Mouse (Mus musculus): ENCODE measurements around the gene Crybb3. TPM values are rescaled to one million over a fixed set of nuclear protein-coding genes. Genes with fewer than 3 reads are reported as not detected.

Gene Crybb3
- total and polyA plus RNA-seq, 3 experiments = not detected

DNA sequence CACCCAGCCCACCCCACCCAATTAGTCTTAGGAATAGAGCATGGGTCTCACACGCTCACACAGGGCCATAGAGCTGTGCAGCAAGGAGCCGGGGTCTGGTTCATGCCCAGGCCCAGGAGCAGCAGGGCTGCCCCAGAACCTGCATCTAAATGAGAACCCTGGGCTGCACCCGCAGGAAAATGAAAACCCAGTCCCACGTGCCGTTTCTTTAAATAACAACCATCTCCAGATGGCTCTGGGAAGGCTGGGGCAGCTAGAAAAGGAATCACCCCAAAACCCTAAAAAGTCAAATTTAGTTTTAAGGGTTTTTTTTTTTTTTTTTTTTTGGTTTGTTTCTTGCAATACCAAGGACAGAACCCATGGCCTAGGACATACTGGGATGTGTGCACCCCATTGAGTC, 36.0 kb upstream of the Crybb3 start:
- H3K9ac ChIP-seq (ENCODE audit: insufficient read depth, low read depth) = no peak overlapping the region
- no peak overlapping the region for H3K4me2 ChIP-seq (ENCODE audit: insufficient read depth, low read depth, poor library complexity, severe bottlenecking)
- no peak for TF ChIP-seq MEF2A (IDR thresholded peaks at IDR 0.05; ENCODE audit: borderline replicate concordance, low read depth, low read length)
- TF ChIP-seq JUN (IDR thresholded peaks at IDR 0.05; ENCODE audit: insufficient read depth, low read depth, low read length) = no peak
- TF ChIP-seq MYC (IDR thresholded peaks at IDR 0.05; ENCODE audit: low read depth, low read length) = no peak
- no peak for TF ChIP-seq ETS1 (conservative IDR thresholded peaks at IDR 0.05; ENCODE audit: low read depth, low read length)
- no peak for TF ChIP-seq MAX (IDR thresholded peaks at IDR 0.05; ENCODE audit: low read length)
- no peak for TF ChIP-seq ZMIZ1 (IDR thresholded peaks at IDR 0.05; ENCODE audit: low read depth, low read length)
- TF ChIP-seq BHLHE40 (IDR thresholded peaks at IDR 0.05; ENCODE audit: low read depth, low read length) = no peak
- no peak for TF ChIP-seq ZKSCAN1 (IDR thresholded peaks at IDR 0.05; ENCODE audit: borderline replicate concordance, low read depth, low read length)
- TF ChIP-seq TCF12 (IDR thresholded peaks at IDR 0.05; ENCODE audit: low read depth, low read length) = no peak
- TF ChIP-seq MAFK (IDR thresholded peaks at IDR 0.05; ENCODE audit: insufficient replicate concordance, low read length) = no peak
- TF ChIP-seq POLR2AphosphoS2 (IDR thresholded peaks at IDR 0.05; ENCODE audit: low read depth, low read length) = no peak
- no peak for TF ChIP-seq MAZ (IDR thresholded peaks at IDR 0.05; ENCODE audit: low read depth, low read length)
- no peak for TF ChIP-seq MXI1 (IDR thresholded peaks at IDR 0.05; ENCODE audit: low read depth, low read length)
- TF ChIP-seq ELF1 (IDR thresholded peaks at IDR 0.05; ENCODE audit: low read depth, low read length) = no peak
- TF ChIP-seq ZC3H11A (IDR thresholded peaks at IDR 0.05; ENCODE audit: low read depth, low read length) = no peak
- TF ChIP-seq USF2 (conservative IDR thresholded peaks at IDR 0.05; ENCODE audit: low read depth, low read length) = no peak
- TF ChIP-seq CHD2 (IDR thresholded peaks at IDR 0.05; ENCODE audit: low read length) = no peak
- no peak for TF ChIP-seq NELFE (IDR thresholded peaks at IDR 0.05; ENCODE audit: low read depth, low read length)
- TF ChIP-seq EP300 (IDR thresholded peaks at IDR 0.05; ENCODE audit: low read length) = no peak
- H3K27ac ChIP-seq (ENCODE audit: insufficient read depth, low read depth) = no peak overlapping the region
- peaks cover 0 to 2% of the 10 kb centered on the region in 2 experiments for H3K36me3 ChIP-seq (replicated peaks in 1 of 2; ENCODE audit: control insufficient read depth in 1 of 2, insufficient read depth in 1 of 2, low read length in 1 of 2)
- DNase-seq (ENCODE audit: extremely low read depth) = no peak
- in situ Hi-C loops (cut with MboI; ENCODE audit: low pct_ligation_motif_present, low pct_unique_long_range_greater_than_20kb, low sequenced_read_pairs) (no loop called here), dilution Hi-C loops (cut with MboI; ENCODE audit: extremely low pct_ligation_motif_present, extremely low pct_unique_long_range_greater_than_20kb, low sequenced_read_pairs) (no loop called here)
- no peaks in the 10 kb centered on the region for H3K27me3 ChIP-seq (replicated peaks)
- no peak overlapping the region for H3K4me3 ChIP-seq (replicated peaks in 1 of 3; ENCODE audit: low read depth in 2 of 3, low read length in 2 of 3, poor library complexity in 1 of 3)
- no peaks in the 10 kb centered on the region for H3K9me3 ChIP-seq (replicated peaks; ENCODE audit: low read length)
- H3K79me2 ChIP-seq (replicated peaks; ENCODE audit: control insufficient read depth, extremely low read depth, insufficient read depth, poor library complexity, severe bottlenecking) = no peaks in the 10 kb centered on the region
- peaks cover 11 to 93% of the 10 kb centered on the region in 2 experiments for H3K4me1 ChIP-seq (ENCODE audit: control insufficient read depth in 1 of 2, insufficient read depth in 2 of 2)

DNA sequence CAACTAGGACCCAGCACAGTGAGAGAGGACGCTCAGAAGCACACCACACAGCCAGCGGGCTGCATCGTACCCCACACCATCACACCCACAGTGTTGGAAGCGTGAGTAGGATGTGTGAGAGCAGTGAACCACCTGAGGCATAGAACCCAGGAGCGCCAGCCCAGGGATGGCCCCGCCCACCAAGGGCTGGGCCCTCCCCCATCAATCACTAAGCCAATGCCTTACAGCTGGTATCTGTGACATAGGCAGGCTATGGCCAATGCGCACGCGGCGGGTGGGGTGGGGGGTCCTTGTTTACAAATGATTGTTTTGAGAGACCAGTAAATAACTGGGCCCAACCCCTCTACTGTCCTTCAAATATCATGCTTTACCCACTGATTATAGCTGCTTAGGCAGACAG, 34.5 kb upstream of the Crybb3 start:
- no peak overlapping the region for H3K4me2 ChIP-seq (ENCODE audit: insufficient read depth, low read depth, poor library complexity, severe bottlenecking)
- no peaks in the 10 kb centered on the region for H3K79me2 ChIP-seq (replicated peaks; ENCODE audit: control insufficient read depth, extremely low read depth, insufficient read depth, poor library complexity, severe bottlenecking)
- H3K36me3 ChIP-seq (replicated peaks in 1 of 2; ENCODE audit: control insufficient read depth in 1 of 2, insufficient read depth in 1 of 2, low read length in 1 of 2) = peaks cover 0 to 2% of the 10 kb centered on the region in 2 experiments
- H3K9me3 ChIP-seq (replicated peaks; ENCODE audit: low read length) = no peaks in the 10 kb centered on the region
- in situ Hi-C loops (cut with MboI; ENCODE audit: low pct_ligation_motif_present, low pct_unique_long_range_greater_than_20kb, low sequenced_read_pairs) (no loop called here), dilution Hi-C loops (cut with MboI; ENCODE audit: extremely low pct_ligation_motif_present, extremely low pct_unique_long_range_greater_than_20kb, low sequenced_read_pairs) (no loop called here)
- H3K4me3 ChIP-seq (replicated peaks in 1 of 3; ENCODE audit: low read depth in 2 of 3, low read length in 2 of 3, poor library complexity in 1 of 3) = no peak overlapping the region
- H3K27me3 ChIP-seq (replicated peaks) = no peaks in the 10 kb centered on the region
- H3K4me1 ChIP-seq (ENCODE audit: control insufficient read depth in 1 of 2, insufficient read depth in 2 of 2) = peaks cover 15 to 90% of the 10 kb centered on the region in 2 experiments
- no peak overlapping the region for H3K9ac ChIP-seq (ENCODE audit: insufficient read depth, low read depth)
- no peak for DNase-seq (ENCODE audit: extremely low read depth)
- TF ChIP-seq PAX5 (IDR thresholded peaks at IDR 0.05; ENCODE audit: low read length) (no peak), CHD1 (IDR thresholded peaks at IDR 0.05; ENCODE audit: low read depth, low read length) (no peak), RAD21 (IDR thresholded peaks at IDR 0.05; ENCODE audit: low read depth, low read length) (no peak), ZKSCAN1 (IDR thresholded peaks at IDR 0.05; ENCODE audit: borderline replicate concordance, low read depth, low read length) (no peak), GABPA (IDR thresholded peaks at IDR 0.05; ENCODE audit: insufficient replicate concordance, low read depth, low read length) (no peak), IRF4 (IDR thresholded peaks at IDR 0.05; ENCODE audit: low read depth, low read length) (no peak), CHD2 (IDR thresholded peaks at IDR 0.05; ENCODE audit: low read length) (no peak), BHLHE40 (IDR thresholded peaks at IDR 0.05; ENCODE audit: low read depth, low read length) (no peak), ZNF384 (IDR thresholded peaks at IDR 0.05; ENCODE audit: low read depth, low read length) (no peak)
- no peak overlapping the region; the same call in 1 of the 2 replicates for H3K27ac ChIP-seq (ENCODE audit: insufficient read depth, low read depth)
